ENCODE assay signal across 27 mouse cellular contexts in the genomic region with DNA sequence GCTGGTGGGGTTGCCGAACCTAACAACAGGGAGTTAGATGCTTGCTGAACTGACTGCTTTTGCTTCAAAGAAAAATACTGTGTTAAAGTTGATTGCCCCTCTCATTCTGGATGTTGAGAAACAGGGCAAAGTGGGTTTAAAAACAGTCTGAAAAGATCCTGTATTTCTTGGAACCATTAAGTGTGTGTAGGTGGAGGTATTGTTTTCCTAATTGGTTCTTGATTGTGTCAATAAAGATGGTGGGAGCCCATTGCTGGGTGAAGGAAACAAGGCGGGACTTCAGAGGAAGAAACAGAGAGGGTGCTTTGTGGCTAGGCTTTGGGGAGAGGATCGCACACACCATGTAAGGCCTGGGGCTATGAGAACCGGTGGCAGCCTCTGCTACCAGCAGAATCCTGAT. TPM values are rescaled to one million over a fixed set of nuclear protein-coding genes. Genes with fewer than 3 reads are reported as not detected.
DNase-seq lines count a peak whose midpoint lies in the region; ATAC-seq and TF ChIP-seq lines count a peak whose summit lies in the region.
"Had no signal": no experiment of that assay in that cellular context is flagged by ENCODE, and none has a peak within 500 bp of the region (broad histone marks: within the 10 kb centered on the region; RNA-seq: fewer than 3 reads in every experiment).

No protein-coding gene starts in this region.

- in situ Hi-C loops in ES-E14 (cut with MboI; ENCODE audit: low sequenced_read_pairs in 2 of 2, unreplicated experiment in 2 of 2), result no loop called here

- no peak overlapping the region for H3K4me3 ChIP-seq in midbrain, embryonic 11.5 days (ENCODE audit: low read depth, low read length)
- H3K4me3 ChIP-seq in midbrain, embryonic 10.5 days, result no peak overlapping the region
- no peak overlapping the region; the same call in 1 of the 2 replicates for H3K4me3 ChIP-seq in ES-Bruce4 (ENCODE audit: low read depth, low read length)
- peak overlapping the region in 1 of 2 experiments; percentile 63; a peak in 2 of 4 replicates for H3K4me3 ChIP-seq in ES-E14 (ENCODE audit: insufficient read depth in 1 of 2, low read depth in 1 of 2, low read length in 2 of 2, poor library complexity in 1 of 2, severe bottlenecking in 1 of 2)
- H3K4me3 ChIP-seq: embryonic facial prominence, embryonic 13.5 days; embryonic facial prominence, embryonic 15.5 days; erythroblast, embryonic 14.5 days; forebrain, embryonic 10.5 days; forebrain, embryonic 12.5 days had no signal

- 61% methylated on average over 4 of the region's 4 CpGs for WGBS in midbrain, embryonic 11.5 days
- 67% methylated on average over 4 of the region's 4 CpGs for WGBS in midbrain, embryonic 10.5 days

- no peak overlapping the region for H3K27ac ChIP-seq in midbrain, embryonic 11.5 days (ENCODE audit: low read depth, low read length)
- no peak overlapping the region for H3K27ac ChIP-seq in midbrain, embryonic 10.5 days (replicated peaks)
- 0 out of 2 replicates have a peak overlapping the region, but pooled peaks have one; percentile 2 for H3K27ac ChIP-seq in ES-Bruce4 (ENCODE audit: insufficient read depth, low read length)
- peak overlapping the region; percentile 35; the same call in 1 of the 2 replicates for H3K27ac ChIP-seq in ES-E14 (ENCODE audit: insufficient read depth, low read depth, low read length, poor library complexity, severe bottlenecking)
- H3K27ac ChIP-seq: embryonic facial prominence, embryonic 13.5 days; embryonic facial prominence, embryonic 15.5 days; forebrain, embryonic 10.5 days; forebrain, embryonic 12.5 days had no signal

- no peaks in the 10 kb centered on the region for H3K27me3 ChIP-seq in midbrain, embryonic 11.5 days (ENCODE audit: control insufficient read depth, insufficient read depth, low read length)
- H3K27me3 ChIP-seq in midbrain, embryonic 10.5 days (ENCODE audit: low read depth, poor library complexity, severe bottlenecking), result no peaks in the 10 kb centered on the region
- H3K27me3 ChIP-seq in ES-Bruce4 (ENCODE audit: control insufficient read depth, insufficient read depth, low read length, poor library complexity, severe bottlenecking), result no peaks in the 10 kb centered on the region
- H3K27me3 ChIP-seq: forebrain, embryonic 12.5 days had no signal

- DNase-seq in midbrain, embryonic 11.5 days (ENCODE audit: low spot score, missing footprints), result peak; percentile 54
- no peak for DNase-seq in midbrain, embryonic 10.5 days (ENCODE audit: low spot score)
- DNase-seq in ES-E14 (ENCODE audit: low read depth, low spot score), result no peak
- peak; percentile 86 for DNase-seq in ZHBTc4 (ENCODE audit: low read depth, low spot score)
- DNase-seq in urinary bladder, postnatal 36 days (ENCODE audit: low spot score in 2 of 2), result no peak
- DNase-seq in spleen, postnatal 14 days (ENCODE audit: low spot score in 2 of 2), result no peak
- DNase-seq in ovary, postnatal 36 days (ENCODE audit: low spot score), result no peak
- DNase-seq: adrenal gland, adult 2 months; adrenal gland, postnatal 10 days; adrenal gland, postnatal 25 days; cerebellum, adult 11 months; cerebellum, adult 18-20 months; cerebellum, adult 8-10 months; cerebellum, adult 9-11 months; cerebellum, postnatal 14 days; cerebellum, postnatal 36 days; embryo, embryonic 11 days had no signal

- H3K4me2 ChIP-seq in midbrain, embryonic 11.5 days, result no peak overlapping the region
- H3K4me2 ChIP-seq: embryonic facial prominence, embryonic 13.5 days; embryonic facial prominence, embryonic 15.5 days; forebrain, embryonic 12.5 days had no signal

- no peak for TF ChIP-seq EP300 in ES-Bruce4 (IDR thresholded peaks at IDR 0.05; ENCODE audit: insufficient read depth, low read depth, low read length)

- no peaks in the 10 kb centered on the region for H3K36me3 ChIP-seq in midbrain, embryonic 11.5 days (ENCODE audit: control insufficient read depth, insufficient read depth, low read length)
- H3K36me3 ChIP-seq in midbrain, embryonic 10.5 days, result no peaks in the 10 kb centered on the region
- H3K36me3 ChIP-seq in ES-Bruce4 (ENCODE audit: control insufficient read depth, insufficient read depth, low read length, poor library complexity, severe bottlenecking) (no peaks in the 10 kb centered on the region), ES-E14 (ENCODE audit: control insufficient read depth, insufficient read depth, low read length, poor library complexity, severe bottlenecking) (no peaks in the 10 kb centered on the region)
- H3K36me3 ChIP-seq: embryonic facial prominence, embryonic 13.5 days; embryonic facial prominence, embryonic 15.5 days; forebrain, embryonic 10.5 days; forebrain, embryonic 12.5 days had no signal

- H3K9me3 ChIP-seq in midbrain, embryonic 11.5 days (ENCODE audit: control insufficient read depth, low read length), result no peaks in the 10 kb centered on the region
- no peaks in the 10 kb centered on the region for H3K9me3 ChIP-seq in midbrain, embryonic 10.5 days (replicated peaks)
- H3K9me3 ChIP-seq in ES-Bruce4 (replicated peaks; ENCODE audit: control insufficient read depth, insufficient read depth, low read length, poor library complexity, severe bottlenecking) (no peaks in the 10 kb centered on the region), ES-E14 (ENCODE audit: control insufficient read depth, insufficient read depth, low read depth, low read length) (no peaks in the 10 kb centered on the region)
- H3K9me3 ChIP-seq: embryonic facial prominence, embryonic 13.5 days; embryonic facial prominence, embryonic 15.5 days; forebrain, embryonic 10.5 days; forebrain, embryonic 12.5 days had no signal

- no peak overlapping the region for H3K9ac ChIP-seq in midbrain, embryonic 11.5 days (ENCODE audit: low read length)
- peak overlapping the region; percentile 43; the same call in 1 of the 2 replicates for H3K9ac ChIP-seq in ES-Bruce4 (ENCODE audit: low read depth, poor library complexity, severe bottlenecking)
- 0 out of 2 replicates have a peak overlapping the region, but pooled peaks have one; percentile 22 for H3K9ac ChIP-seq in ES-E14 (ENCODE audit: insufficient read depth, low read depth, low read length, poor library complexity, severe bottlenecking)
- H3K9ac ChIP-seq: embryonic facial prominence, embryonic 13.5 days; embryonic facial prominence, embryonic 15.5 days; forebrain, embryonic 12.5 days had no signal

- ATAC-seq in midbrain, embryonic 11.5 days (ENCODE audit: low FRiP score), result no peak
- ATAC-seq: forebrain, embryonic 14.5 days; forebrain, embryonic 16.5 days had no signal

- no peak for TF ChIP-seq CTCF in ES-Bruce4 (IDR thresholded peaks at IDR 0.05; ENCODE audit: low read depth, low read length)

- H3K4me1 ChIP-seq in midbrain, embryonic 11.5 days (ENCODE audit: control insufficient read depth, insufficient read depth, low read length), result 0 out of 2 replicates have a peak, but pooled peaks cover under 1% of the 10 kb centered on the region
- peaks cover 6% of the 10 kb centered on the region for H3K4me1 ChIP-seq in midbrain, embryonic 10.5 days
- H3K4me1 ChIP-seq in ES-Bruce4 (ENCODE audit: control insufficient read depth, insufficient read depth, low read length), result peaks cover 4% of the 10 kb centered on the region
- H3K4me1 ChIP-seq in ES-E14 (ENCODE audit: control insufficient read depth in 2 of 2, insufficient read depth in 2 of 2, low read length in 2 of 2, poor library complexity in 1 of 2), result peaks cover 2 to 3% of the 10 kb centered on the region in 2 experiments; a peak in 3 of 4 replicates

- no peak for TF ChIP-seq POLR2A in ES-Bruce4 (IDR thresholded peaks at IDR 0.05; ENCODE audit: insufficient read depth, low read length)

TF ChIP-seq in ES-E14, 5 proteins besides CTCF, POLR2A, EP300 and RAD21:
- TF ChIP-seq ZNF384 (IDR thresholded peaks at IDR 0.05; ENCODE audit: low read depth, low read length) (no peak), CHD2 (IDR thresholded peaks at IDR 0.05; ENCODE audit: low read depth, low read length) (0 out of 2 replicates have a peak, but pooled peaks have one; percentile 55), ZC3H11A (IDR thresholded peaks at IDR 0.05; ENCODE audit: borderline replicate concordance, low read depth, low read length) (no peak), HCFC1 (IDR thresholded peaks at IDR 0.05; ENCODE audit: borderline replicate concordance, insufficient read depth, low read length) (no peak)

RNA-seq across cellular contexts. Expression of a gene that starts 4.9 kb away (rescaled TPM):
- polyA plus RNA-seq in midbrain, embryonic 11.5 days (2014; fragmentation: Nextera tagmentation; extraction: Ambion mirVana), result 0.85 and 1.1 TPM in 2 replicates
- 1.8 and 2.2 TPM in 2 replicates for polyA plus RNA-seq in midbrain, embryonic 10.5 days (2016; fragmentation: Nextera tagmentation; extraction: Ambion mirVana)
- polyA plus RNA-seq in ES-Bruce4 (2011; ENCODE audit: insufficient read depth, insufficient read length, low read depth, missing spikeins), result 9.2 and 10.0 TPM in 2 replicates
- 3.1 and 6.3 TPM in 2 replicates for total RNA-seq in ES-E14 (2012; rRNA removed)

RNA-seq across cellular contexts. Expression of a gene that starts 10.2 kb away (rescaled TPM):
- 10.4 and 10.5 TPM in 2 replicates for polyA plus RNA-seq in midbrain, embryonic 11.5 days (2014; fragmentation: Nextera tagmentation; extraction: Ambion mirVana)
- polyA plus RNA-seq in midbrain, embryonic 10.5 days (2016; fragmentation: Nextera tagmentation; extraction: Ambion mirVana), result 5.0 and 9.8 TPM in 2 replicates
- 4.3 and 4.9 TPM in 2 replicates for polyA plus RNA-seq in ES-Bruce4 (2011; ENCODE audit: insufficient read depth, insufficient read length, low read depth, missing spikeins)
- 3.0 and 8.7 TPM in 2 replicates for total RNA-seq in ES-E14 (2012; rRNA removed)
- total RNA-seq: common myeloid progenitor, adult 5-6 weeks; MEL had no signal

RNA-seq across cellular contexts. Expression of a gene that starts 13.2 kb away (rescaled TPM):
- polyA plus RNA-seq in midbrain, embryonic 11.5 days (2014; fragmentation: Nextera tagmentation; extraction: Ambion mirVana), result 0.97 and 1.7 TPM in 2 replicates
- 2.0 and 2.3 TPM in 2 replicates for polyA plus RNA-seq in midbrain, embryonic 10.5 days (2016; fragmentation: Nextera tagmentation; extraction: Ambion mirVana)
- 10.0 and 11.5 TPM in 2 replicates for polyA plus RNA-seq in ES-Bruce4 (2011; ENCODE audit: insufficient read depth, insufficient read length, low read depth, missing spikeins)
- 7.8 and 17.9 TPM in 2 replicates for total RNA-seq in ES-E14 (2012; rRNA removed)
- polyA plus RNA-seq: erythroblast, embryonic 14.5 days had no signal

RNA-seq across cellular contexts. Expression of a gene that starts 21.0 kb away (rescaled TPM):
- polyA plus RNA-seq in midbrain, embryonic 11.5 days (2014; fragmentation: Nextera tagmentation; extraction: Ambion mirVana), result 6.6 and 8.1 TPM in 2 replicates
- polyA plus RNA-seq in midbrain, embryonic 10.5 days (2016; fragmentation: Nextera tagmentation; extraction: Ambion mirVana), result 4.7 and 6.0 TPM in 2 replicates
- polyA plus RNA-seq in ES-Bruce4 (2011; ENCODE audit: insufficient read depth, insufficient read length, low read depth, missing spikeins), result 20.2 and 20.7 TPM in 2 replicates
- total RNA-seq in ES-E14 (2012; rRNA removed), result 6.3 and 8.4 TPM in 2 replicates
- polyA plus RNA-seq: adrenal gland, adult 2 months had no signal

RNA-seq across cellular contexts. Expression of a gene that starts 35.7 kb away (rescaled TPM):
- polyA plus RNA-seq in midbrain, embryonic 11.5 days (2014; fragmentation: Nextera tagmentation; extraction: Ambion mirVana), result 28.4 and 32.7 TPM in 2 replicates
- 33.5 and 40.4 TPM in 2 replicates for polyA plus RNA-seq in midbrain, embryonic 10.5 days (2016; fragmentation: Nextera tagmentation; extraction: Ambion mirVana)
- polyA plus RNA-seq in ES-Bruce4 (2011; ENCODE audit: insufficient read depth, insufficient read length, low read depth, missing spikeins), result 63.1 and 68.7 TPM in 2 replicates
- 83.2 and 126 TPM in 2 replicates for total RNA-seq in ES-E14 (2012; rRNA removed)

Comparison
In these comparisons a context has a peak if more than half of its experiments do, and no peak if none do; other contexts are left out.
1. DNase-seq: peak in midbrain, embryonic 11.5 days (single experiment) and ZHBTc4 (single experiment); none in midbrain, embryonic 10.5 days (single experiment), ES-E14 (single experiment), urinary bladder, postnatal 36 days (0 of 2), spleen, postnatal 14 days (0 of 2) and ovary, postnatal 36 days (single experiment).
2. H3K27ac ChIP-seq: peak in ES-Bruce4 (single experiment) and ES-E14 (single experiment); none in midbrain, embryonic 11.5 days (single experiment) and midbrain, embryonic 10.5 days (single experiment).